Mouse (Mus musculus) cerebellum, adult 11-12 months (tissue): ENCODE data around the gene Bcl3.

ENCODE experiments used
- DNase-seq: peaks from one replicate; pipeline ENCODE4 v3.0.0; 2022

The Bcl3 gene

GRCm38 (mm10) chr7:19822604-19823058 lies at the start of gene Bcl3:
Gene Bcl3 (minus strand): TSS chr7:19822770.
- DNase-seq: no peak

- DNase-seq: no peak
These were observed 49.5 kb upstream of the Bcl3 start for GRCm38 (mm10) chr7:19871943-19872601.

DNA sequence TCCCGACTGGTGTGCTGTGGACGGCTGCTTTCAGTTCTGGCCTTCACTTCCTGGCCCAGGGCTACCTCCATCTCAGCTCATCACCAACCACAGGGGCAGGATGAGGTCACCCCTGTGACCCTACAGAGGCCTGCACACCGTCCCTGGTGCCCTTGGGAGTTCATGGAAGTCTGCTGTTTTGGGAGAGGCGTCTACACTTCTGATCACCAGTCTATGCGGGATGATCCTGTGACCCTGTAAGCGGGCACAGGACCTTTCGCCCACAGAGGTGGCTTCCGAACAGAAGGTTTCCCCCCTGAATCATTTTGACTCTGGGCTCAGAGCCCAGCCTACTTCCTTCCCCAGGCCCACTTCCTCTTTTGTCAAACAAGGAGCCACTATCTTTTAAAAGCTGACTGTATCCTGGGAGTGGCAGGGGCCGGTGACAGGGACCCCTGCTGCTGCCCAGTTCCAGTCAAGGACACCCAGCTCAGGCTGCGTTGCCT lies 48.6 kb upstream of the Bcl3 start:
- no peak for DNase-seq

GRCm38 (mm10) chr7:19867751-19868399 lies 45.3 kb upstream of the Bcl3 start:
- DNase-seq: no peak

DNA sequence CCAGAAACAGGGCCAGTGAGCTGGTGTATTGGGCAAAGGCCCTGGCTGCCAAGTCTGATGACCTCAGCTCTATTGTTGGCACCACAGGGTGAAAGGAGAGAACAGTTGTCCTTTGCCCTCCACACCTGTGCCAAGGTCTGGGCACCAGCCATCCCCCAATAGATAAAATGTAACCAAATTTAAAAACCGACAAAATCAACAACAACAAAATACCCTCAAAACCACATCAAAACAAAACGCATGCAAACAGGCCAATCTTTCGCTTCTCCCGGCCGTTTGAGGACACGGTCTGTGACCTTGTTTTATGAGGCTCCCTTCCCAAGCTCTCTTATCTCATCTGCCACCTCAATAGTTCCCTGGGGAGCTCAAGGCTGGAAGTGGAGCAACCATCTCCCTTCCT lies 43.9 kb upstream of the Bcl3 start:
- DNase-seq: no peak

GRCm38 (mm10) chr7:19865246-19866036 lies 42.9 kb upstream of the Bcl3 start:
- no peak for DNase-seq

DNA sequence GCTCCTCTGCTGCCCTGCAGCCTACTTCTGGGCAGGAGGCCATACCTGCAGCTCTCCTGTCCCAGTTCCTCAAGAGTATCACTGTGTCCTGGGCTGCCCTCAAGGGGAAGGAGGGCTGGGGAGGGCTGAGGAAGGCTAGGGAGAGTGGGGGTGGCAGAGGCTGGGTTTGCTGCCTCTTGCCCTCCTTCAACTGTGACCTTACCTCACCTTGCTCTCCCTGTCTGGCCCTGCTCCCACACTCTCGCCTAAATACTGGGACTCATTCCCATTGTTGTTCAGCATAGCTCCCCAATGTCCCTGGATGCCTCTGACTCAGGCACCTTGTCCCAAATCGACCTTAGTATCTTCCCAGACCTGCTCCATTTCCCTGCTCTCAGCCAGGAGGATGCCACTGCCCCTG lies 41.7 kb upstream of the Bcl3 start:
- peak; percentile 10 for DNase-seq

DNA sequence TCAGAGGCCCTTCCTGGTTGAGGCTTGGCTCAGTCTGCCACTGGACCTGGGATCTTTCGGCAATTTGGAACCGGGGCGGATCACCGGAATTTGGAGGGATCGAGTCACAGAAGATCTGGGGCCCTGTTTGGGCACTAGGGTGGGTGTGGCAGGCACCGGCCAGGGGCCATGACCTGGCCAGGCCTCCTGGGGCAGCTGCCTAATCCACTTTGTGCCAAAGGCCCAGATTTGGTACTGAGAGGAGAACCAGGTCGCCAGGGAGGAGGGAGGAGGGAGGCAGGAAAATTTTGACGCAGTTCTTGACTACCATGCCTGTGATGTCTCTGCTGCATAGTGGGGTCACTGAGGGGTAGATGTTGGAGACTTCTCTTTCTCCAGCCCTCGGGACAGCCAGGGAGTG lies 38.6 kb upstream of the Bcl3 start, which contains the start of gene Ceacam16:
Gene Ceacam16, minus strand, starts transcription at position 101 of the 400 bp plus-strand sequence.
- DNase-seq: no peak

DNA sequence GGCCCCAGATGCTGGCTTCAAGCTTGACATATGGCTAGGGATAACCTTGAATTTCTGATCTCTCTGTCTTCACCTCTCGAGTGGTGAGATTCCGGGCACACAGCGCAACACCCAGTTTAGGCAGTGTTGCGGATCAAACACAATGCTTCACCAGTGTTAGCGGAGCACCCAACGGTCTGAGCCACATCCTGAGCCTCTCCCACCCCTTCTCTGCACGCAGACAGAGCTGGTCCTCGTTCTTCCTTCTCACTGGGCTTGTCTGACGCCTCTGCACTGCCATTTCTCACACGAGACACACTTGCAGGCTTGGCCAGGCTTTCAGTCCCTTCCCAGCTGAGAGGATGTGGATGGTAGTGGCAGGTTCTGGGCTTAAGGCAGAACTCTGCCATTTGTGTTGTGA lies 37.2 kb upstream of the Bcl3 start:
- DNase-seq: no peak

GRCm38 (mm10) chr7:19856283-19856682 lies 33.7 kb upstream of the Bcl3 start:
- DNase-seq: no peak

- DNase-seq: no peak
These were observed 33.1 kb upstream of the Bcl3 start for GRCm38 (mm10) chr7:19855663-19856062.

GRCm38 (mm10) chr7:19853526-19853925 lies 31.0 kb upstream of the Bcl3 start:
- DNase-seq: no peak

DNA sequence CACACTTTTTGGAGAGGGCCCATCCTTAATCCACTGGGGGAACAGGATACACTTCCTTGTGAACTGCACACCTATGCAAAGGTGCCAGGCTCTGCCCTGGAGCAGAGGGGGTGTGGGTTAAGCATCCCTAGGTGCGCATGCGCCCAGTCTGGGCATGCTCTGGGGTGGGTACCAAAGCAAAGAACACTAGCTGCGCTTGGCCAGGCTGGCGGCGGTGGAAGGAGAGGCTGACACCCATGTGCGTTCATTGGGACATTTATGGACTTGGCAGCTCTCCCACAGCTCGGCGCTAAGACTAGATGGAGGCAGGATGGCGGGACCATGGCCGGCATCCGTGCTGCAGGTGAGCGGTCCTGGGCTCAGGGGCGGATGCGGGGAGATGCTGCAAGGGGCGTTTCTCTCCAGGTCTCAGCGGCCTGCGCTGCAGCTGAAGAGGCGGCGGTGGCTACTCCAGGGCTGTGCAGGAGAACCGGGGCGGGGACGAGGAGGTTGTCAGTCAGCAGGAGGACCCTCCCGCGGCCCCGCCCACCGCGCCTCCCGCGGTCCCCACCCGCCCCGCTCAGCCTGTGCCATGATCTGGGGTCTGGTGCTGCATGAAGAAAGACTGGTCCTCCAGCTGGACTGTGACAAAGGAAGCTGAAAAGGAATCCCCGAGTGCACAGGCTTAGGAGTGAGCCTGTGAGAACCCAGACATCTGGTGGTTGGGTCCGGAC lies 29.4 kb upstream of the Bcl3 start, which contains the start of gene Gm19345:
Gene Gm19345, plus strand, starts transcription at position 146 of the 713 bp plus-strand sequence.
- no peak for DNase-seq

DNA sequence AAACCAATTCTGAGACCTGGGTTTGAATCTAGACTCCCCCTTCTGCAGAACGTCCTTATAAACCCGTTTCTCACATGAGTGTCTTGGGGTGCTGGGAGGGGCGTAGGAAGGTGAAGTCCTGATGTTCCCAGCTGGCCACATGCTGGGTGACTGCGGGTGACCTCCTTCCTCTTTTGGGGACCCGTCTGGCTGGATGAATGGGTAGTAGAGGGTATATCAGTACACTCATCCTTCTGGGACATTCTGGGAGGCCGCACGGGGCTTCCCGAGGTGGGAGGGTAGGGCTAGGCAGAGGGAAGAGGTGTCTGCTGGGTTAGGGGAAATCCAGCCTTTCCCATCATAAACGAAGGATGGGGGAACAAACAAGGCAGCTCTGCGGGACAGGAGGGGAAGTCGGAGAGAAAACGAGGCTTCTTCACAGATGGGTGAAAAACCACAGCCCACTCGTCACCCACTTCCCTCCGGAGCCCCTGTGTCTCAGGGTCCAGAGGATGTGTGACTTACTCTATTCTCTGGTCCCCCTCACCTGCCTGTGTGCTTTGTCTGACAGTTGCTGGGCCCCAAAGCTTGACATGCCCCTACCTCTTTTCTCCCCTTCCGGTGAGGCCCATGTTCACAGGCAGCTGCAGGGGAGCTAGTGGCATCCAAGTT lies 22.1 kb upstream of the Bcl3 start:
- no peak for DNase-seq

GRCm38 (mm10) chr7:19843561-19843960 lies 21.0 kb upstream of the Bcl3 start:
- peak; percentile 14 for DNase-seq

GRCm38 (mm10) chr7:19842885-19843504 lies 20.4 kb upstream of the Bcl3 start:
- no peak for DNase-seq

- DNase-seq: no peak
These were observed 19.3 kb upstream of the Bcl3 start for GRCm38 (mm10) chr7:19841686-19842413.

DNA sequence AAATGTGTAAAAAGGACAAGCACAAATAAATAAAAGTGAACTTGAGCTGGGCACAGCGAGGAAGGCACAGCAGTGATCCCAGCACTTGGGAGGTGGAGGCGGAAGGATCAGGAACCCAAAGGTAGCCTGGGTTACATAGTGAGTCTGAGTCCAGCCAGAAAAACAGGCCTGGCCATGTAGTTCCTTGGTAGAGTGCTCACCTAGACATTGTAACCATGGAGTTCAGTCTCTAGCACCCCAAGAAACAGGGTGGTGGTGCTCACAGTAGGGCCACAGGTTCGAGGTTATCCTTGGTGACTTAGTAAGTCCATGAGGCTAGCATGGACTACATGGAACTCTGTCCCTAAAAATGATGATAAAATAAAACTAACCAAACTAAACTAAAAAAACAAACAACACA lies 18.4 kb upstream of the Bcl3 start:
- DNase-seq: no peak

DNA sequence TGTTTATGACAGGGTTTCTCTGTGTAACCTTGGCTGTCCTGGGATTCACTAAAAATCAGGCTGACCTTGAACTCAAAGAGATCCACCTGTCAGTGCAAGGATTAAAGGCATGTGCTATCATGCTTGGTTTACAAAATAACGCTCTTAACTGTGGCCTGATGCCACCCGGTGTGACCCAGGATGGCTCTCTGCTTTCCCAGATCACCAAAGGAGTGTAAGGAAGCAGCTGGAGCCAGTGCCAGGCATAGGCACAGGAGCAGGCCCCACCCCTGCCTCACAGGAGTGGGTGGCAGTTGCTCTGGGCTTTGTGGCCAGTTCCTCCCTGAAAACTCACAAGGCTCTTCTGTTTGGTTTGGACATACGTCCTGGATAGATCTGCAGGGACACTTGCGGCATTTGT lies 17.8 kb upstream of the Bcl3 start:
- no peak for DNase-seq

GRCm38 (mm10) chr7:19836843-19837242 lies 14.3 kb upstream of the Bcl3 start:
- DNase-seq: no peak

DNA sequence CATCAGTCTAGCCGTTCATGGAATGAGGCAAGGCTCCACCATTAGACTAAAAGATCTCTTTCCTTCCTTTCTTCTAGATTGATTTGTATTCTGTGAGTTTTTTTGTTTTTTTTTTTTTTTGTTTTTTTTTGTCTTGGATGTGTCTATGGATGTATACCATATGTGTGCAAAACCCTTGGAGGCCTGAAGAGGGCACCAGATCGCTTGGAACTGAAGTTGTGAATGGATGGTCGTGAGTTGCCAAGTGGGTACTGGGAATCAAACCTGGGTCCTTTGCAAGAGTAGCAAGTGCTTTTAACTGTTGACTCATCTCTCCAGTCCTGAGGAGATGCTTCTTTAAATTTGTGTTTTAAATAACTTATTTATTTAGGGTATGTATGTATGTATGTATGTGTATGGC lies 11.5 kb upstream of the Bcl3 start:
- DNase-seq: no peak
